Mouse (Mus musculus) stomach, postnatal 0 days (tissue): ENCODE measurements around the gene Rrnad1.

Experiments used
- CTCF ChIP-seq: IDR thresholded peaks from 2 replicates; pipeline ENCODE4 v1.5.1; 2016; ENCODE audit warnings: antibody characterized with exemption, low read depth, mild to moderate bottlenecking, moderate library complexity
- EP300 ChIP-seq: optimal IDR thresholded peaks from 2 replicates; pipeline ENCODE3; 2016; ENCODE audit warnings: antibody characterized with exemption

GRCm38 (mm10) chr3:87946541-87946860, 16.0 kb upstream of the Rrnad1 start:
- TF ChIP-seq CTCF (no peak), EP300 (no peak)
